Mouse (Mus musculus) skeletal muscle tissue, adult 2 months (tissue): ENCODE measurements around the gene 2010300C02Rik.
A peak's percentile ranks its signal among the peaks of the same experiment; 100 is the strongest.

Experiments used
- DNase-seq: peaks from one replicate; pipeline ENCODE4 v3.0.0-alpha.2; 2012; ENCODE audit warnings: low read depth, low spot score

Gene 2010300C02Rik

GRCm38 (mm10) chr1:37711596-37712356, 8.1 kb downstream of the 2010300C02Rik start:
- no peak for DNase-seq

- no peak for DNase-seq
Measured at GRCm38 (mm10) chr1:37711082-37711481, 8.8 kb downstream of the 2010300C02Rik start.

- no peak for DNase-seq
Measured at GRCm38 (mm10) chr1:37709736-37710135, 10.1 kb downstream of the 2010300C02Rik start.

DNA sequence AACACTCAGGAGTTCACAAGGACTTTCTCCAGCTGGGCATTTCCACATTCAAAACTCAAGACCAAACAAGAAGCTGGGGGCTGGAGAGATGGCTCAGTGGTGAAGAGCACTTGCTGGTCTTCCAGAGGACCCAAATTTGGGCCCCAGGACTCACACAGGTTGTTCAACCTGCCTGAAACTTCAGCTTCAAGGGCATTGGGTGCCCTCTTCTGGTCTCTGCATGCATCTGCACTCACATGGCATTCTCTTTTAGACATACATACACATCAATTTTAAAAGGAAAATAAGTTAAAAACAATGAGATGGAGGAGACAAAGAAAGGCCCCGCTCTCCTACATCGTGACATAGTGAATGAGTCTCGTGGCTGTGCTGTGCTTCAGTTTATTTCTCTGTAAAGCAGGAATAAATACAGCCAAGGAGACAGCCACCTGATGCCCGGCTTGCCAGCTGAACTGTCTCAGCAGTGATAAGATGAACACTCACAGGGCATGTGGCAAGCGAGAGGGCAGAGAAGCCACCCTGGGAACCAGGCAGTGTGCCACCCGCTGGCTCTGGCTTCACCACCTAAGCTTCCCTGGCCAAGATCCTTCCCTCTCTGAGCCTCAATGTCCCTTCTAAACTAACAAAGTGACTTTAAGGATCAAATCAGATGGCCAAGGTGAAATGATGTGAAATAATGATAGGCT, 11.5 kb downstream of the 2010300C02Rik start:
- no peak for DNase-seq

DNA sequence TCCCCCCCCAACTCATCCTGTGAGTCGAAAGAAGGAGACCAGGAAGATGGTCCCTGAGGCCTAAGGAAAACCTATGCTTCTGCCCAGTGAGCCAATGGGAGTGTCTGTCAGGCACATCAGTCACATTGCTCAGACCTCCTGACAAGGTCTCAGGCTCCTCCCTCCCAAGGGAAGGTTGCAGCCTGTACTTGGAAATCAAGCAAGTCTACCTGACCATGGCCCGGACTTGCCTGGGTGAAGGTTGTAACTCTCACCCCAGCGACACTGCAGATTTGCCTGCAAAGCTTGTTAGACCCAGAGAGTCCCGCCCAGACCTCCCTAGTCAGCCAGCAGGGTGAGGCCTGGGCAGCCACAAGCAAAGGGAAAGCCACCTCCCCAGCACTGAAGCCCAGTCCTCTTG, 17.6 kb downstream of the 2010300C02Rik start:
- DNase-seq, result no peak

DNA sequence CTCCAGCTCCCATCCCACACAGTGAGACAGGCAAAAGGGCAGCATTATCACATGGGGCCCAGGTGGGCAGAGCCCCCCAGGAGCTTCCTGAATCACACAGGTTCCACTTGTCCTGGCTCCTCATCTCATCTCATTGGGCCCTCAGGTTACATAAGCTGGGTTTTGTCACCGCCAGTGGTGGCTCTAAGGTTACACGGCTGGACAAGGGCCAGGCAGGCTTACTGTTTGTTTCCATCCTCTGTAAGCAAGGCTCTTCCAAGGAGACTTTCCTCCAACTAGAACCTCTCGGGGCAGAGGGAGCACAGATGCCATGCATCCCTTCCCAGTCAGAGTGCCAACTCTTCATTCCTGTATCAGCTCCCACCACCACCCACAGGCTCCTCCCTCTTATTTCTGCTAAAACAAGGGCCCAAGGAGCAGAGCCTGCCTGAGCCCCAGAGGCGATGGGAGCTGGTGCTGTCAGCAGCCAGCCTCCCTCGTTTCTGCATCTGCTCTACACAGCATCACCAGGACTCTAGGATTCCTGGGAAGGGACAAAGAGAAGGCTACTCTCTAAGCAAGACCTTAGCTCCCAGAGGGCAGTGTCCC, 20.9 kb downstream of the 2010300C02Rik start:
- no peak for DNase-seq

DNA sequence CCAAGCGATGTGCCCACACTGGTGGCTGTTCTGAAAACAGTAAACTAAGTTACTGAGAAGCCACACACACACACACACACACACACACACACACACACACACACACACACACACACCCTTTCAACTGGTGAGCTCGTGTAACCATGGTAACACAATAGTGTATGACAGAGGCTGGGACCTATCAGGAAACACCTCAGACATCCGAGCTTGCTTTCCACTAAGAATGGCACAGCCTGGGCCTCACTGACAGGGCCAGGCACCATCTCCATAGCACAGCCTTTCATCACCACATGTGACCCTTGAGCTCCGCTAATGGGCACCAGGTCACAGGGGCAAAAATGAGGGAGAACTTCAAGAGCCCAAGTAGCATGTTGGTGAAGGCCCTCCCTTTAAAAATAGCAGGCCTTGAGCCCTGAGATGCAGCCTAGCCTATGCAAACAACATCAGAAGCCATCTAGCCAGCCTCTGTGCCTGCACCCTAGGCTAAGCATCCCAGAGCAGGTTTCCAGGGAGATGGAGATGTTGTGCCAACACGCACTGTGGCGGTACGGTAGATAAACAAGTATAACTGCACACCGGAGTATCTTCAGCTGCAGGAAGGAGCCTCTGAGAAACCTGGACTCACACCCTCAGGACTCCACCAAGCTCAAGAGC, 21.6 kb downstream of the 2010300C02Rik start:
- no peak for DNase-seq

GRCm38 (mm10) chr1:37696918-37697317, 23.0 kb downstream of the 2010300C02Rik start:
- no peak for DNase-seq

- DNase-seq, result no peak
Measured at GRCm38 (mm10) chr1:37695732-37696131, 24.2 kb downstream of the 2010300C02Rik start.

DNA sequence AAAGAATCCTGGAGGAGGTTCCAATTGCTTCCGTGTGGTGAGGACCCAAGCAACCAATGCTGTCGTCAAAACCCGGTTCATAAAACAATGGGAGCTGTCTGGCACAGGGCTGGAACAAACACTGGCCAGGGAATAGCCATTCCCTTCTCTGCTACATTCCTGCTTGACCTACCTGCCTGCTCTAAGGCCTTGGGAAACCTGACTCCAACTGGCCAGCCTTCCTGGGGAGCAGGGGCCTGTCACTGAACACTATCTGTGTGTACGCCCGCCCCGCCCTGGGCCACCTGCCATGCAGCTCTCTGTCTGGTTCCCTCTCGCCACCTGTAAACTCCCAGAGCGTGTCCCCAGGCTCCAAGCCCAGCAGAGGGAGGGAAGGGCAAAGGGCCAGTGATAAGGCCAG, 25.5 kb downstream of the 2010300C02Rik start:
- no peak for DNase-seq

GRCm38 (mm10) chr1:37691179-37691578, 28.7 kb downstream of the 2010300C02Rik start:
- no peak for DNase-seq

DNA sequence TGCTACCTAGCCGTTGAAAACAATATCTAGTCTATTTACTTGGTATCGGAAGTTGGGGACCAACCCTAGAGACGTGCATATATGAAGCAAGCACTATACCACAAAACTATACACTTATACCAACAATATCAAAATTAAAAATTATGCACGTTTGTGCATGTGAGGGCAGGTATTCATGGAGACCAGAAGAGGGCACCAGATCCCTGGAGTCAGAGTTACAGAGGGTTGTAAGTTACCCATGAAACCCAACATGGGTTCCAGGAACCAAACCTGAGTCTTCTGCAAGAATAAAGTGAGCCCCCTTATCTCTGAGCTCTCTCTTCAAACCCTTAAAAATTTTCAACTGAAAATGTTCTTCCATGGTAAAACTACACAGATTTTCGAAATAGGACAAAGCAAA, 29.2 kb downstream of the 2010300C02Rik start:
- DNase-seq, result no peak

DNA sequence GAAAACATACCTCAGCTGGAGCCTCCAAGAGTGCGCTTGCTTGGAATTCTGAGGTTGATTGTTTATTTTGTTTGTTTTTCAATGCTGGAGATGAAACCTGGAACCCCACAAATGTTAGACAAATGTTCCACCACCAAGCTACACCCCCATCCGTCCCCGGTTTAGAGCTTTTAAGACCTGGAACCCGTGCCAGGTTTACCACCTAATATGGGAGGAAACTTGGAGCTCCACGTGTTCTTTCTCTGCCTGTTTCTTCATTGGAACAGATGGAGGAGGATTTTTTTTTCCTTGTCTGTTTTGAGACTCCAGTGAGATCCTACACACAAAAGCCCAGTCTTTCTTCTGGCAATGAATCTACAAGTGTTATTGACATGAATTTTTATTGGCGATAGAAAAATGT, 30.2 kb downstream of the 2010300C02Rik start:
- no peak for DNase-seq

GRCm38 (mm10) chr1:37688351-37688750, 31.5 kb downstream of the 2010300C02Rik start:
- no peak for DNase-seq

DNA sequence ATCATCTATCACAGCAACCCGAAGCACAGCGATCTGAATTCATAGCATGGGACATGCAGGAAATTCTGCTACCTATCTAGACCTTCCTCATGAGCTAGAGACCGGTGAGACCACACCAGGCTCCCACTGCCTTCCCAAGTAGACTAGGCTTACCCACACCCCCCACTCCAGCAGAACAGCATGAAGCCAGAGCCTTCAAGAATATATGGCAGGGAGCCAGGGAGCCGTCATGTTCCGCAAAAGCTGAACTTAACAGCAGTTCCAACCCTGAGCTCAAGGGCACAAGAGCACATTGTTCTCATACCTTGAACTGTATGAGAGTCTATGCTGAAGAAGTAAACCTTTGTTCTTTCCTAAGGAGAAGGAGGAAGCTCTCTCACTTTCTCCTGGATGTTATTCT, 32.4 kb downstream of the 2010300C02Rik start:
- no peak for DNase-seq

GRCm38 (mm10) chr1:37686953-37687441, 32.9 kb downstream of the 2010300C02Rik start:
- DNase-seq, result no peak

- DNase-seq, result peak; percentile 30
Measured at GRCm38 (mm10) chr1:37678327-37679123, 41.4 kb downstream of the 2010300C02Rik start.

DNA sequence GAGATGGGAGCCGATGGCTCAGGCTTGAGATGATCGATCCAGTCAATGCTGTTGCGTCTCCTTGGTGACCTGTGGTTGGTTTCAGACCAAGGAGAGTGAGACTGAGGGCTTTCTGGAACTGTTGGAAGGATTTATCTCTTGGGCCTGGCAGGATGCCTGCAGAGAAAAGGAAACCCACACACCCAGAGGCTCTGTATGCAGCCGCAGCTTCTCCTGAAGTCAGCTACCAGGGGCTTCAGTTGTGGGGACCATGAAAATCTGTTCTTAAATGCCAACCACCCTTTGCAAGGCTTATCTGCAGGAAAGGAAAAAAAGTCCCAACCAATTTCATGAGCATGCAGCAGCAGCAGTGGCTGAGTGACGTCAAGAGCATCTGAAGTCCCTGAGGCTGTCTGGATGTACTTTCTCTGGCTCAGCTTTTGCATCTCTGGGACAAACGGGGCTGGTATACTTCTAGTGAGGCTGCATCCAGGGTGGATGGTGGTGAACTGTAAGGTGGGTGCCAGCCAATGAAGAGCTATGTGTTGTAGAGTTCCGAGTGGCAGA, 42.8 kb downstream of the 2010300C02Rik start:
- DNase-seq, result no peak

- no peak for DNase-seq
Measured at GRCm38 (mm10) chr1:37675444-37675843, 44.4 kb downstream of the 2010300C02Rik start.

DNA sequence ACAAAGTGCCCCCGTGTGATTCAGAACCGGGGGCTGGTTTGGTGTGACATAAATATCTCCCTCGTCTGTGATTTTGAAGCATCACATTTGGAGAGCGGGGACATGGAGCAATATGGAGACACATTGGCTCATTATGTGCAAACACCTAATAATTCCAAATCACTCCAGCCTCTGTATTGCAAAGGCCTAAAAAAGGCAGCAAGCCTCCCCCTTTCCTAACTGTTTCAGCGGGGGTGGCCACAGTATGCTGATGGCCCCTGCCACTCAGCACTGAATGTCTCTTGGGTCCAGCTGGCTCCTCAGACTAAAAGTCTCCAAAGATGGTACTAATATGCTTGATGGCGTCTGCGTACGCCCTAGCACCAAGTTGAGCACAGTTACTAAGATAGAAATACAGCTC, 45.6 kb downstream of the 2010300C02Rik start:
- no peak for DNase-seq

GRCm38 (mm10) chr1:37671316-37671715, 48.6 kb downstream of the 2010300C02Rik start:
- no peak for DNase-seq
